Mouse (Mus musculus) layer of hippocampus, postnatal 25 days (tissue): Measurements from ENCODE around the gene Vmn1r55. TPM values are rescaled to one million over a fixed set of nuclear protein-coding genes. Genes with fewer than 3 reads are reported as not detected.
"Not testable (repeated sequence)": the region's sequence is repeated elsewhere in the genome, so short reads cannot be mapped to it uniquely, and the experiment has no call there.

Experiments used
- DNase-seq, 2 experiments: peaks; one replicate each; pipeline ENCODE4 v3.0.0; 2022; ENCODE audit warnings: mixed read lengths in 2 of 2, low spot score in 1 of 2; ENCODE audit errors: extremely low spot score in 1 of 2
- total RNA-seq, 2 experiments: library from RNA; stranded (reverse); gene quantifications; 2 replicates each; pipeline ENCODE4 v1.2.3; 2021

Vmn1r55 gene
- total RNA-seq = not detected

DNA sequence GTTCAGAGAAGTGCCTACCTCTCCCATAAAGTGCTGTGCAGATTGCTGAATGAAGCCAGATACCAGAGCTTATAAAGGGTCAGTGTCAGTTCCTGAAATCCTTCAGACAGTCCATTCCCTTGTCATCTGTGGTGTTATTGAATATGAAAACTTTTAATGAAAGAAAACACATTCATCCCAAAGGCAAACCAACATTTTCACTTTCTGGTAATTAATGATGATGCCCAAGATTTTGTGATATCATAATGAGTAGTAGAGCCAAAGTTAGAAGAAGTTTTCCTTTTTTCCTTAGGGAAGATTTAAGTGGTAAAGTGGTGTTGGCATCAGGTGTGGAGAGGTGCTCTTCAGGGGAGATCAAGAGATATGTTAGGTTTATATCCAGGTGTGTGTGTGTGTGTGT lies at the start of gene Vmn1r55:
TSS of gene Vmn1r55 (minus strand) at position 101 of the 400 bp plus-strand sequence.
- not testable (repeated sequence) for DNase-seq

DNA sequence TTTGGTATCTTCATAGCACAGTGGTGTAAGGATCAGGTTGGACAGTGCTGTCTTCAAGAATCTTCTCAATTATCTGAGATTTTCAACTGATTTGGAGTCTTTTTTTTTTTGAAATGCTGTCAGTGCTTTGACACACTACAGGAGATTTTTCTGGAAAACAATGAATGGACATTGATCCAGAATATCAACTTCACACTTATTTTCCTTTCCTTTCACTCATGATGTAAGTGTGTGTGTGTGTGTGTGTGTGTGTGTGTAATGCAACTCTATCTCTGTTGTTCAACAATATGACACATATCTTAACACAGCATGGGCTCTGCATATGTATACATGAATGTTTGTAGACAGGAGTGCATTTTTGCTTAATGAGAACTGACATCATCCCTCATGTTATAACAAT lies 47.2 kb upstream of the Vmn1r55 start, which contains the start of gene Vmn1r56:
TSS of gene Vmn1r56 (minus strand) at position 101 of the 400 bp plus-strand sequence.
- not testable (repeated sequence) for DNase-seq

DNA sequence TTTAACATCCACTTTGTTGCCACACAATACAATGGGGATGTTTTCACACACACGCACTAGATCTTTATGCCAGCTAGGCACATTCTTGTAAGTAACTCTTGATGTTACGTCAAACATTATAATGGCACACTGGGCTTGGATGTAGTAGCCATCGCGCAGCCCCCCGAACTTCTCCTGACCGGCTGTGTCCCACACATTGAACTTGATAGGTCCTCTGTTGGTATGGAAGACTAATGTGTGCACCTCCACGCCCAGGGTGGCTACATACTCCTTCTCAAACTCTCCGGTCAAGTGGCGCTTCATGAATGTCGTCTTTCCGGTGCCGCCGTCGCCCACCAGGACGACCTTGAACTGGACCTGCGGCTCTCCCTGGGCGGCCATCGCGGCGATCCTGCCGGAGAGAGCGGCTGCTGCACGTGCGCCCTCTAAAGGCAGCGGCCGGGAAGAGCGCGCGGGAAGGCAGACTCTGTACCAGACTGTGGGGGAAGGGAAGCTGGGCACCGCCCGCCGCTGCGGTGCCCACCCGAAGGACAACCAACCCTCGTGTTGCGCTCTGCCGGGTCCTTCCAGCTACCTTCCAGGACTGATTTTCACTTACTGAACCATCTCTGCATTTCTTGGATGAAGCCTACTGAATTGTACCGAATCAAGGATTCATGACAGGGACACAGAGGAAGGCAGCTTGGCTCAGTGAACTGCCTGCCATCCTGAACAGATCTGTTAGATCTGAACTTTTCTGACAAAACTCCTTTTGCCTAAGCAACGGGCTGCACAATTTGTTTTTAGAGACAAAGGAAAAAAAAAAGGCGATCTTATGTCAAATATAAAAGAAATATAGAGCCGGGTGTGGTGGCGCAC lies 23.7 kb downstream of the Vmn1r55 start, which contains the start of gene Rasl2-9:
TSS of gene Rasl2-9 (minus strand) at position 402 of the 858 bp plus-strand sequence.
- DNase-seq = peak; percentile 78 to 86

DNA sequence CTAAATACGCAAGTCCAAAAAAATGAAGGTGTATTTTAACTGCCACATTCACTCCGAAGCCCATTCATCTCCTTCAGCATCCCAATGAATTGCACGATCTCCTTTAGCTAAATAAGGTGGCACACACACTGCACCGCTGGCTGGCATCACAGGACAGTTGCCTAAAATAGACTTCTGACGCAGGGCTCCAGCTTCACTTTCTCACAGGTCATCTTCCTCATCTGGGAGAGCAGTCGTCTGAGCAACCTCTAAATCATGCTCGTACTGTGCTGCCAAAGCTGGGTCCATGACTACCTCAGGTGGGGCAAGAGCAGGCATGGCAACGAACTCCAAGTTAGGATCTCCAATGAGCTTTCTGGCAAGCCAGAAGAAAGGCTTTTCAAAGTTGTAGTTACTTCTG lies 24.4 kb downstream of the Vmn1r55 start:
- DNase-seq = no peak

DNA sequence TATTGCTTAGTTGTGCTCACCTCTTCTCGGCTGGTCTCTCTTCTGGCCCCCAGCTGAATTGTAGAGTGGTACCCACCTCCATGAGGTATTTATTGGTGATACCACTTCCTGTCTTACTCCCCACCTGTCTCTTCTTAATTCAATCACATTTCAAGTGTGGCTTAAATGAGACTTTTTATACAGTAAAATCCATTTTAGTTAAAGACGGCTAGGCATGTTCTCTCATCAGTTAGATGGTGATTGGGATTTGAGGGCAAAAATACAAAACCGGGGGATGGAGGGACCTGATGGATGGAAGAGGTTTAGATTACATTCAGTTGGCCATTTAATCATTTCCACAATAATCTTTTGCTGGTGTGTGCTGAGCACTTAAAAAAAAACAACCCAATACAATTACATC lies 32.6 kb downstream of the Vmn1r55 start, which contains the start of gene Rfpl4:
TSS of gene Rfpl4 (minus strand) at position 101 of the 400 bp plus-strand sequence.
- no peak for DNase-seq

DNA sequence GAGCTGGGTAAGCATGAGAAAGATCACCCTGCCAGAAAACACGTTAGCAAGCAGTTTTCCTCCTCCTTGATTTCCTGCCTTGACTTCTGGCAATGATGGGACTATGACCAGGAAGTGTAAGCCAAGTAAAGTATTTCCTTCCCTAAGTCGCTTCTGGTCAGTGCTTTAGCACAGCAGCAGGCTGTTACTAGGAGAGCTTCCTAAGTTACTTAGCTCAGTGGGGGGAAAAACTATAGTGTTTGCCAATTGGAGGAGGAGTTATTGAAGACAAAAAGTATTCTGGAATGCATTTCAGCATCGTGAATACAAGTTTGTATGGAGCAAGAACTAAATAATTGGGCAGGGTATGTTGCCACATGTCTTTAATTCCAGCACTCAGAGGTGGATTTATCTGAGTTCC lies 36.8 kb downstream of the Vmn1r55 start:
- no peak for DNase-seq

DNA sequence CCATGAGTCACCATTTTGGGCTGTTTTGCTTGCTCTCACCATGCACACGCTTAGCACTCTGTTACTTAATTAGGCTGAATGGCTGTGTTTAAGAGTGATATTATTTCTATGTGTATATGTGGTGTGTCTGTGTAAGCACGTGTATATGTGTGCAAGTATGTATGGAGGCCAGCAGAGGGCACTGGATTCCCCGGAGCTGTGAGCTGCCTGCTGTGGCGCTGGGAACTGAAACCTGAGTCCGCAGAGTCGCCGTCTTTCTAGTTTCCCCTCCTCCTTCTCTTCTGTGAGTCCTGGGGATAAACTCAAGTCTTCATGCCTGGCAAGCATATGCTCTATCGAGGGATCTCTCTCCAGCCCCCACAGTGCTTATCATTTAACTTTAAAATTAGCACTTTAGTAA lies 40.2 kb downstream of the Vmn1r55 start:
- no peak for DNase-seq

DNA sequence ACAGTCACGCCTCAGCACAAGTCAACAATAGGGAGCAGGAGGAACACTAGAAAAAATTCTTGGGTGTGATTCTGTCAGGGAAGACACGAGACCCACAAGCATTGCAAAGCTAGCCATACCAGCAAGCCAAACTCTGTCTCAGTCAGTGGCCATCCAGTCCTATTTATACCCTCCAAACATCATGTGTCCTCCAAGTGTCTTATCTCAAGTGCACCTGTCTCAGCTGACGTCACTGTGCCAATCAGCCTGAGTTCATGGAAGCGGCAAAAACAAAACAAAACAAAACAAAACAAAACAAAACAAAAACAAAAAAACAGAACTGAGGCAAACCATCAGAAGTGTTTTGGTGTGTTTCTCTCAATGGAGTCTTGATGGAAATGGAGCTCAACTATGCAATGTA lies 41.2 kb downstream of the Vmn1r55 start:
- no peak for DNase-seq

DNA sequence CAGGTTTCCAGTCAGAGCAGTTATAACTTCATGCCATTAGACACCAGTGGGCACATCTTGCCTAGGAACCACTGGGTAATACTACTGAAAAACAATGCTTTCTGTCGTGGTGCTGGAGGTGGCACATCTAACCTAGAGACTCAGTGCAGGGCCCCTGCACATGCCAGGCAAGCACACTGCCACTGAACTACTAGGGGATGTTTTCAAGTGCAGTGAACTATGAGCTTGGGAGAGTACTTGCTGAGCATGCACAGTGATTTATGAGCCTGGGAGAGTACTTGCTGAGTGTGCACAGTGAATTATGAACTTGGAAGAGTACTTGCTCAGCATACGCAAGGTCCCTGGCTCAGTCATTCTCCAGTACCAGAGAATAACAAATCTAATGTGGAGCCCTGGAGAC lies 46.9 kb downstream of the Vmn1r55 start:
- no peak for DNase-seq

DNA sequence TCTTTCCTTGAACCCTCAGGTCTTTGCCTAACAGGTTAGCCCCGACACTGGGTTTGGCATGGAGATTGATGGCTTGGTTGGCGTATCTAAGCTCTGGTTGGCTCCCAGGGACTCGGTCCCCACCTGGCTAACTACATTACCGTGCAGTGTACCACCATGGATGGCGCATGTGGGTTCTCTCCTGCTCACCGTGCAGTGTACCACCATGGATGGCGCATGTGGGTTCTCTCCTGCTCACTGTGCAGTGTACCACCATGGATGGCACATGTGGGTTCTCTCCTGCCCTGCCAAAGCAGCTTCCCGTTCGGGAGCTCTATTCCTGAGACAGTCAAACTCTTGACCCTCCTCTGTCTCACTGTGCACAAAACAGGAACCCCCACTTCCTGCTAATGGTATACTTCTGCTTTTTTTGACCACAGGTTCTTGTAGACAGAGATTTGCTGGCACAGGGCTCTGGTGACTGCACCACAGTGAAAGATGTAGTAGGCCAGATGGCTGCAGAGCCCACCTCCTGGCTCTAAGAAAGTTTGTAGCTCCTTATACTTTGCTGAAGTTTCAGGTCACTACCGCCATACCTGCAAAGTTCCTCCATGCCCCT lies 48.3 kb downstream of the Vmn1r55 start:
- no peak for DNase-seq

DNA sequence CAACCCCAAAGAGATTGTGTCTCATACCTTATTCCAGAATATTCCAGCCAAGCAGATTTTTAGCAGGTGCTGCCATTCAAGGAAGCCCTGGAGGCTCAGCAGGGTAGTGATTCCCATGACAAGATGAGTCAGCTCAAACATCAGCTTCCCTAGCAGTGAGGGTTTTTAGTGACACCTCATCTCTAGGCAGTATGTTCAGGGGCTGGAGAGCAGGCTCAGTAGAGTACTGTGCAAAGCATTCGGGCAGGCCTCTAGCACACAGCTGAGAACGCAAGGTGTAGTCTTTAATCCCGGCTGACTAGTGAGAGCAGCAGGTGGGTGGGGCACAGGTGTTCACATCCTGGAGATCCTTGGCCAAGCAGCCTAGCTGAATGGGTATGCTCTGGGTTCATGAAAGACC lies 49.7 kb downstream of the Vmn1r55 start:
- no peak for DNase-seq

DNA sequence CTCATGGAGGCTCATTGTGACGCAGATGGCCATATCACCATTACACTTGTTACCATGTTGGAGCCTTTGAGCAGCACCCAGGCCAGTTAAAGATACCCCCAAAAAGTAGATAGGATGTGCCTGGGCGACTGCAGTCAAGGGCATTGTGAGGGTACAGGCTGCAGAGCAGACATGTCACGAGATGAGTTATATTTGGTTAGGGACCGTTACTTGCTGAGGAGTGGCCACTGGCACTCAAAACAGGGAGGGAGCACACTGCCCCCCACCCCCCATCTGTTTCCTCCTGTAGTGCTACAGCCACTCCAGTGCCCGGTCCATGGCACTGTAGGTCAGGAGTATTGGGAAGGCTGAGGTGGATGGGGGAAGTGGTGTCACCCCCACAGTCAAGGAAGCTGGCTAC lies 50.7 kb downstream of the Vmn1r55 start:
- DNase-seq = no peak

DNA sequence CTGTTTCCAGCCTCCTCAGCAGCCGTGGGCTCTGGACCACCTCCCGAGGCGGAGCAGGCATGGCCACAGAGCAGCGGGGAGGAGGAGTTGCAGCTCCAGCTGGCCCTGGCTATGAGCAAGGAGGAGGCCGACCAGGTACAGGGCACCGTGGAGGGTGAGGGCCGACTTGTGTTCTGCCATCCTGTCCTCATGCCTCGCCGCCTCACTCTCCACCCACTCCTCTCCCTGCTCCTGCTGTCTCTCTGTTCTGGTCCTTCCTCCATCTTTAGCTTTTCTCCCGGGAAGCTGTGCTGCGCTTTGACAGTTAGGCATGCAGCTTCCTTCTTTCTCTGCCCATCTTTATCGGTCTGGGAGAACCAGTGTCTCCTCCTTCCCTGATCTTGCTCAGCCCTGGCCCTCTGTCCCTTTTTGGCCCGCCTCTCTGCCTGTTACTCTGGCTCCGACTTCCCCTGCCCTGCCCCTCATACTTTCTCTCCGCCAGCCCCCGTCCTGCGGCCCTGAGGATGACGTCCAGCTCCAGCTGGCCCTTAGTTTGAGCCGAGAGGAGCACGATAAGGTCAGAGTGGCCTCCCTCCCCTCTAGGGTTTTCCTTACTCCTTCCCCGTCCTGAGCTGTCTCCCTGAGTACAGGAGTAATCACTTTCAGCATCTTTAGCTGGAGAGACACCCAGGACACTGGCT lies 56.5 kb downstream of the Vmn1r55 start:
- DNase-seq = peak in 1 of 2 experiments; percentile 44

DNA sequence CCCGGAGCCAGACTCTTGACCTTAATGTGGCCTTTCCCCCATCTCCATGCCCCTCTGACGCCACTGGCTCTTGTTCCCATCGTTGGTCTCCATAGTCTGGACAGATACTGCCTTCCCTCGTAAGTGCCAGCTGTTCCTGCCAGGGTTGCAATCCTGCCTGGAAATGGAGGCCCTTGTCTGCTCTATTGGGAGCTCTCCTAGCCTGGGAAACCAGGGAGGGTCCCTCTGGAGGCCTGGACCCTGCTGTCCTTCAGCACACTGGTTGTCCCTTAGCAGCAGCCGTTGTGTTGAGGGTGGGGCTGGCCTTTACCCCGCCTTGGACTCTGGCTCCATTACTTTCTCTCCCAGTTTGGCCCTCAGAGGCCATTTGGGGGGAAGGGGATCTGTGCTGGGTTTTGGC lies 57.1 kb downstream of the Vmn1r55 start:
- DNase-seq = no peak

DNA sequence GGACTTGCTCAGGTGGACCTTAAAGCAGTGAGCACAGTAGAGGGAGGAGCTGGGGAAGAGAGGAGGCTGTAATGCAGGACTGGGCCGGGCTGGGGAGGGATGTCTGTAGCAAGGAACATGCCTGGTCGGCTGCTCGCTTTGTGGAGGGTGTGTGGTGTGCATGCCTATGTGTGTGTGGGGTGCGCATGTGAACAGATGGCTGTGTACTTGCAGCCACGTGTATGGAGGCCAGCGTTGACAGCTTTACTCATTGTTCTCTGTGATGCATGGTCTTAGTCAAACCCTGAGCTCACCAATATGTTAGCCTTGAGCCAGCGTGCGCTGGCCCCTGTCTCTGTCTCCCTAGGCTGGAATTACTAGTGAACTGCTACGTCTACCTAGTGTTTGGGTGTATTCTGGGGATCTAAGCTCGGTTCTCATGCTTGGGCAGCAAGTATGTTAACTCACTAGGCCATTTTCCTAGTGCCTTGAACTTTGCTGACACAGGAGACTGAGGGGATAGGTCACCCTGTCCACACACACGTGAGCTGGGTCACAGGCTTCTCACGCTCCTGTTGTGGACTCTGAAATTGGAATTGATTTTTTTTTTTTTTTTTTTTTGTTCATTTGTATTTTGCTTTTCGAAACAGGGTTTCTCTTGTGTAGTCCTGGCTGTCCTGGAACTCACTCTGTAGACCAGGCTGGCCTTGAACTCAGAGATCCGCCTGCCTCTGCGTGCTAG lies 58.3 kb downstream of the Vmn1r55 start:
- no peak for DNase-seq

DNA sequence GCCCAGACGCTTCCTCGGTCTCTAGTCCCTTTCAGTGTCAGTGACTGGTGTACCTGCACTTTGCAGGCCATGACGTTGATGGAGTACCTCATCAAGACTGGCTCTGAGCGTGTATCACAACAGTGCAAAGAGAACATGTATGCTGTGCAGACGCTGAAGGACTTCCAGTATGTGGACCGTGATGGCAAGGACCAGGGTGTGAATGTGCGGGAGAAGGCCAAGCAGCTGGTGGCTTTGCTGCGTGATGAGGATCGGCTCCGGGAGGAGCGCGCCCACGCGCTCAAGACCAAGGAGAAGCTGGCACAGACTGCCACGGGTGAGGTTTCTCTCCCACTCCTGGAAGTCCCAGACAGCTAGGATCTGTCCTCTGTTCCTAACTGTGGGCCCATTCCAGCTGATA lies 59.6 kb downstream of the Vmn1r55 start:
- no peak for DNase-seq

DNA sequence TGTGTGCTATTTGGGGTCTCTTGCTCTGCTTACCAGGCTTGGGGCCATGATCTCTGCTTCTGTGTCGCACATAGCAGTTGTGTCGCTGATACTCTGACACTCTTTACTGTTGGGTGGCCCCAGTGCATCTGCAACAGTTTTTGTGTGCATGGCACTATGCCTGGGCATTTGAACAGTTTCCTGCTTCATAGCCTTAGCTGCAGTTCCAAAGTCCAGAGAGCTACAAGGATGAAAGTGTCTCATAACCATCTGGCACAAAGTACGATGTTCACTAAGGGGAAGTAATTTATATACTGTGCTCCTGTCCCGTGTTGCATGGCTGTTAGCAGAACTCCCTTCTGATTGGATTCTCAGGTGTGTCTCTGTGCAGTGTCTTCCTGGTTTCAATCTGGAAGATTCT lies 61.6 kb downstream of the Vmn1r55 start:
- DNase-seq = no peak

DNA sequence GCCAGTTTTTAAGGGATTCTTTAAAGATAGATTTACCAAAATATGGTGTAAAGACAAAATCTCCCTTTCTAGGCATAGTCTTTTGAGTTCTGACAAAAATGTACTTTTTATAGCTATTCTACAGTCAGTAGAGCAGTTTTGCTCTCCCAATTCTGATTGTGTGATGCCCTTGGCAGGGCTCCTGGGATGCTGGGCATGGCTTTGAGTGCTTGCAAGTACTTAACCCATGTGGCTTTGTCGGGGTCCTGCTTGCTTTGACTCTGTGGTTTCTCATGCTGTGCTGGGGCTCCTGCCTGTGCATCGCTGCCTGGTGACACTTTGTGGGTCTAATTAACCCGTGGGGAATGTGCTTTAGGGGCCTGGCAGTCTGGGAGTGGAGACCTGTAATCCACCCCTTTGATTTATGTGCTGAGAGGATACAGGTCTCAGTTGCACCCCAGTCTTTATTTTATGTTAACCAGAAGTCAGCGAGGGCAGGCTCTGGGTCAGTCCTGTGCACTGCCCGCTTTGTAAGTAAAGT lies 62.5 kb downstream of the Vmn1r55 start:
- DNase-seq = no peak

DNA sequence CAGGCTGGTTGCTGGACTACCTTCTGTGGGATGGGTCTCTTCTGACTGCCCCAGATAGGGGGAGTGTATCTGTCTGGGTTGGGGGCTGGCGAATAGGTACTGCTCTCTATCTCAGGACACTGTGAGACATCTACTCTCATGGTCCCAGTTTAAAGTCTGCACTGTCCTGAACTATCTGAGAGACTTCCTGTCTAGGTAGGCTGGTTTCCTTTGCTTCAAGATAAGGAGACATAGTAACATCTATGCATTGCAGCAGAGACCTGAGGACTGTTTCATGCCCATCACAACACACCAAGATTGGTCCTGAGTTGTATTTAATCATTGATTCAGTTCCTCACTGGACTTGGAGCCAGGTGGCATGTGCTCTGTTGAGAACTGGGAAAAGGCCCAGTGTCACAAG lies 64.0 kb downstream of the Vmn1r55 start:
- no peak for DNase-seq
